Mouse (Mus musculus): Measurements from ENCODE around the gene Gm49711.

GRCm38 (mm10) chr16:92061586-92061985 lies 3.5 kb downstream of the Gm49711 start:
- TF ChIP-seq TAL1 (IDR thresholded peaks at IDR 0.05; ENCODE audit: low read length) (no peak), GATA1 (IDR thresholded peaks at IDR 0.05; ENCODE audit: low read length) (no peak)

All from erythroblast, embryonic 14.5 days (primary cell).